Mouse (Mus musculus): Measurements from ENCODE around the gene Apoa5. TPM values are rescaled to one million over a fixed set of nuclear protein-coding genes. Genes with fewer than 3 reads are reported as not detected.

Gene Apoa5
- polyA plus RNA-seq, 1 experiment from 2014 or later, result 771 TPM

- TF ChIP-seq EP300 (IDR thresholded peaks at IDR 0.05; ENCODE audit: low read depth) (no peak), CTCF (IDR thresholded peaks at IDR 0.05; ENCODE audit: low read depth) (peak; percentile 75)
- peak overlapping the region; percentile 96 for H3K27ac ChIP-seq (ENCODE audit: low read depth)
These were observed 38.6 kb upstream of the Apoa5 start for GRCm38 (mm10) chr9:46229573-46230449.

GRCm38 (mm10) chr9:46230450-46230975 lies 37.9 kb upstream of the Apoa5 start:
- Histone ChIP-seq H3K36me3 (replicated peaks; ENCODE audit: insufficient read depth, low read length) (no peaks in the 10 kb centered on the region), H3K27ac (ENCODE audit: low read depth) (peak overlapping the region; percentile 96), H3K4me2 (ENCODE audit: low read depth, low read length) (peak overlapping the region; percentile 69), H3K4me1 (ENCODE audit: insufficient read depth) (peaks cover 18% of the 10 kb centered on the region), H3K4me3 (ENCODE audit: low read depth, low read length) (peak overlapping the region; percentile 45), H3K9me3 (ENCODE audit: low read length) (no peaks in the 10 kb centered on the region), H3K9ac (replicated peaks) (peak overlapping the region; percentile 79), H3K27me3 (ENCODE audit: insufficient read depth, low read length) (no peaks in the 10 kb centered on the region)
- ATAC-seq (peak; percentile 48; the same call in 1 of the 2 replicates), DNase-seq (peak; percentile 63)
- 23% methylated on average over 13 of the region's 13 CpGs for WGBS (ENCODE audit: insufficient replicate concordance)
- peak; percentile 16; the same call in 1 of the 2 replicates for TF ChIP-seq EP300 (IDR thresholded peaks at IDR 0.05; ENCODE audit: low read depth)
- TF ChIP-seq CTCF (IDR thresholded peaks at IDR 0.05; ENCODE audit: low read depth), result no peak

More at GRCm38 (mm10) chr9:46229573-46230449, 38.6 kb upstream of the Apoa5 start:
- Histone ChIP-seq H3K4me1 (ENCODE audit: insufficient read depth) (peaks cover 20% of the 10 kb centered on the region), H3K9ac (replicated peaks) (peak overlapping the region; percentile 79), H3K9me3 (ENCODE audit: low read length) (no peaks in the 10 kb centered on the region), H3K36me3 (replicated peaks; ENCODE audit: insufficient read depth, low read length) (no peaks in the 10 kb centered on the region), H3K27me3 (ENCODE audit: insufficient read depth, low read length) (no peaks in the 10 kb centered on the region), H3K4me3 (ENCODE audit: low read depth, low read length) (peak overlapping the region; percentile 45), H3K4me2 (ENCODE audit: low read depth, low read length) (peak overlapping the region; percentile 69)
- WGBS (ENCODE audit: insufficient replicate concordance), result 10% methylated on average over 37 of the region's 37 CpGs
- DNase-seq, result peak; percentile 79
- peak; percentile 19 for ATAC-seq

GRCm38 (mm10) chr9:46235196-46235595 lies 33.2 kb upstream of the Apoa5 start:
- peak; percentile 31; the same call in 1 of the 2 replicates for ATAC-seq
- H3K36me3 ChIP-seq (replicated peaks; ENCODE audit: insufficient read depth, low read length), result no peaks in the 10 kb centered on the region
- TF ChIP-seq CTCF (IDR thresholded peaks at IDR 0.05; ENCODE audit: low read depth) (no peak), EP300 (IDR thresholded peaks at IDR 0.05; ENCODE audit: low read depth) (no peak)
- H3K9ac ChIP-seq (replicated peaks), result peak overlapping the region; percentile 51
- H3K27me3 ChIP-seq (ENCODE audit: insufficient read depth, low read length), result no peaks in the 10 kb centered on the region
- H3K27ac ChIP-seq (ENCODE audit: low read depth), result peak overlapping the region; percentile 84
- 55% methylated on average over 6 of the region's 6 CpGs for WGBS (ENCODE audit: insufficient replicate concordance)
- no peak overlapping the region for H3K4me3 ChIP-seq (ENCODE audit: low read depth, low read length)
- DNase-seq, result peak; percentile 51
- peak overlapping the region; percentile 57 for H3K4me2 ChIP-seq (ENCODE audit: low read depth, low read length)
- no peaks in the 10 kb centered on the region for H3K9me3 ChIP-seq (ENCODE audit: low read length)
- H3K4me1 ChIP-seq (ENCODE audit: insufficient read depth), result peaks cover 12% of the 10 kb centered on the region

- Histone ChIP-seq H3K4me3 (ENCODE audit: low read depth, low read length) (peak within 1 kb of the TSS; percentile 15; the same call in 1 of the 2 replicates), H3K27me3 (ENCODE audit: insufficient read depth, low read length) (no peaks in the 10 kb centered on the region), H3K36me3 (replicated peaks; ENCODE audit: insufficient read depth, low read length) (no peaks in the 10 kb centered on the region), H3K9ac (replicated peaks) (peak within 1 kb of the TSS; percentile 51), H3K4me2 (ENCODE audit: low read depth, low read length) (peak within 1 kb of the TSS; percentile 57), H3K4me1 (ENCODE audit: insufficient read depth) (peaks cover 12% of the 10 kb centered on the region), H3K9me3 (ENCODE audit: low read length) (no peaks in the 10 kb centered on the region), H3K27ac (ENCODE audit: low read depth) (peak within 1 kb of the TSS; percentile 84)
- ATAC-seq (no peak), DNase-seq (no peak)
- no peak for TF ChIP-seq EP300 (IDR thresholded peaks at IDR 0.05; ENCODE audit: low read depth)
- TF ChIP-seq CTCF (IDR thresholded peaks at IDR 0.05; ENCODE audit: low read depth), result no peak
These were observed 33.0 kb upstream of the Apoa5 start, which contains the start of gene Apoc3 for GRCm38 (mm10) chr9:46235596-46235648. Gene Apoc3, minus strand, starts transcription at chr9:46235636.

- H3K4me1 ChIP-seq (ENCODE audit: insufficient read depth), result peaks cover 15% of the 10 kb centered on the region
- H3K27me3 ChIP-seq (ENCODE audit: insufficient read depth, low read length), result no peaks in the 10 kb centered on the region
- no peak overlapping the region; the same call in 1 of the 2 replicates for H3K4me2 ChIP-seq (ENCODE audit: low read depth, low read length)
- H3K9me3 ChIP-seq (ENCODE audit: low read length), result no peaks in the 10 kb centered on the region
- no peak overlapping the region for H3K4me3 ChIP-seq (ENCODE audit: low read depth, low read length)
- ATAC-seq (no peak), DNase-seq (no peak)
- no peak overlapping the region for H3K9ac ChIP-seq (replicated peaks)
- no peaks in the 10 kb centered on the region for H3K36me3 ChIP-seq (replicated peaks; ENCODE audit: insufficient read depth, low read length)
- peak overlapping the region; percentile 84 for H3K27ac ChIP-seq (ENCODE audit: low read depth)
- TF ChIP-seq EP300 (IDR thresholded peaks at IDR 0.05; ENCODE audit: low read depth) (no peak), CTCF (IDR thresholded peaks at IDR 0.05; ENCODE audit: low read depth) (no peak)
- 43% methylated on average over 4 of the region's 4 CpGs for WGBS (ENCODE audit: insufficient replicate concordance)
These were observed 32.8 kb upstream of the Apoa5 start for GRCm38 (mm10) chr9:46235649-46236048.

- Histone ChIP-seq H3K4me1 (ENCODE audit: insufficient read depth) (peaks cover 17% of the 10 kb centered on the region), H3K4me3 (ENCODE audit: low read depth, low read length) (no peak overlapping the region), H3K4me2 (ENCODE audit: low read depth, low read length) (no peak overlapping the region), H3K27me3 (ENCODE audit: insufficient read depth, low read length) (no peaks in the 10 kb centered on the region), H3K9ac (replicated peaks) (no peak overlapping the region), H3K27ac (ENCODE audit: low read depth) (peak overlapping the region; percentile 57), H3K36me3 (replicated peaks; ENCODE audit: insufficient read depth, low read length) (no peaks in the 10 kb centered on the region), H3K9me3 (ENCODE audit: low read length) (no peaks in the 10 kb centered on the region)
- no peak for DNase-seq
- peak; percentile 75 for ATAC-seq
- TF ChIP-seq EP300 (IDR thresholded peaks at IDR 0.05; ENCODE audit: low read depth), result no peak
- TF ChIP-seq CTCF (IDR thresholded peaks at IDR 0.05; ENCODE audit: low read depth), result no peak
- WGBS (ENCODE audit: insufficient replicate concordance), result 62% methylated on average over 7 of the region's 7 CpGs
These were observed 29.6 kb upstream of the Apoa5 start for GRCm38 (mm10) chr9:46238850-46239249.
